Mouse (Mus musculus) bone marrow, adult 2 months (tissue): ENCODE measurements at regions not wholly inside any gene's neighbourhood (a gene's known extent, or its start where the extent isn't known, plus 50 kb on each side); places are given as distances from the start of the nearest gene placed in this dataset.

Experiments
- H3K27ac ChIP-seq: fragments of 200-500 bp; 2 replicates; pipeline ENCODE4 v1.5.1; 2012; ENCODE audit warnings: low read depth, mild to moderate bottlenecking, control low read depth, inconsistent platforms, low read length; ENCODE audit not compliant: control insufficient read depth, poor library complexity, insufficient read depth
- H3K4me1 ChIP-seq: fragments of 200-500 bp; 2 replicates; pipeline ENCODE4 v1.6.1; 2011; ENCODE audit warnings: low read length; ENCODE audit not compliant: control insufficient read depth, insufficient read depth
- H3K4me3 ChIP-seq: fragments of 200-500 bp; replicated peaks from 2 replicates; pipeline ENCODE3; 2011; ENCODE audit warnings: mild to moderate bottlenecking, low read depth, low read length, control low read depth; ENCODE audit not compliant: control insufficient read depth
- CTCF ChIP-seq: fragments of 200-500 bp; IDR thresholded peaks from 2 replicates; pipeline ENCODE4 v1.5.1; 2011; ENCODE audit warnings: low read length, control low read depth; ENCODE audit not compliant: control insufficient read depth, insufficient read depth
- POLR2A ChIP-seq: fragments of 200-500 bp; IDR thresholded peaks from 2 replicates; pipeline ENCODE4 v1.6.1; 2011; ENCODE audit warnings: low read depth, mild to moderate bottlenecking, control low read depth, low read length, borderline replicate concordance; ENCODE audit not compliant: control insufficient read depth
- WGBS: fragments of 180-500 bp; shearing (Covaris S2); methylation state at CpG from one replicate; pipeline ENCODE4 v1.1.7; 2018; 5-methylcytosine and 5-hydroxymethylcytosine counted together

DNA sequence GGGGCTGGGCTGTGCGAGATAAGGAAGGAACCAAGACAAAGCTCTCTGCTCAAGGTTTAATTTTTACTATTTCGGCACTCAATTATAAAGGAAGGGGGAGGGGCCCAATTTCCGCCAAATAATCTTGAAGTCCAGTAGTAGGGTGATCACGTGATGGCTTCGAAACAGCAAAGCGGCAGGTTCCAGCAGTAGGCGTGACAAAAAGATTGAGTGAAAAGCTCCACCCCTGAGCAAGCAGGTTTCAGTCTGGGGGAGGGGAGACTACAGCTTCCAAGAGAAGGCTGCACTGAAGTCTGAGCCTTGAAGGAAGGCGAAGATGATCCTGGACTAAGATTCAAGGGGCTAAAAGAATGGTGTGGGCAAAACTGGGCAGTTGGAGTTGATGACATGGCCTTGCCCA lies 222.9 kb downstream of the Enc1 start:
- no peak for TF ChIP-seq POLR2A
- TF ChIP-seq CTCF: no peak
- H3K4me1 ChIP-seq: peaks cover 2% of the 10 kb centered on the region
- no peak overlapping the region for H3K27ac ChIP-seq
- WGBS: 29% methylated on average over 8 of the region's 8 CpGs
- no peak overlapping the region for H3K4me3 ChIP-seq

DNA sequence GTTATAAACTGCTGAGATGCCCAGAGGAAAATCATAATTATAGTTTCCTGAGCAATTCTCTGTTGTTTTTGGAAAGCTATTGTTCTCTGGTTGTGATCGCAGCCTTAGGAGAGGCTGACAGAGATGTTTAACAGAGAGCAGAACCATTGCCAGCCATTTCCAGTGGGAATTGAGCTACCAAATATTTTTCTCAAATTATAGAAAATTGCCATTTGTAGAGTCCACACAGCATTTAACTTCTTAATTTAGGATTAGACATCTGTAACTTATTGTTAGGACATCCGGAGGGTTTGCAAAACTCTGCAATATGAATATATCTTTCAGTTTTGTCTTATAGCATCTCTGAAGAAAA lies 222.0 kb downstream of the Enc1 start:
- H3K4me3 ChIP-seq: no peak overlapping the region
- 79% methylated on average over 2 of the region's 2 CpGs for WGBS
- peaks cover 2% of the 10 kb centered on the region for H3K4me1 ChIP-seq
- no peak for TF ChIP-seq POLR2A
- TF ChIP-seq CTCF: no peak
- no peak overlapping the region for H3K27ac ChIP-seq

GRCm38 (mm10) chr13:97462110-97462883 lies 221.4 kb downstream of the Enc1 start:
- 23% methylated on average over 13 of the region's 13 CpGs for WGBS
- H3K27ac ChIP-seq: no peak overlapping the region
- TF ChIP-seq POLR2A (no peak), CTCF (no peak)
- peaks cover 2% of the 10 kb centered on the region for H3K4me1 ChIP-seq
- no peak overlapping the region for H3K4me3 ChIP-seq

DNA sequence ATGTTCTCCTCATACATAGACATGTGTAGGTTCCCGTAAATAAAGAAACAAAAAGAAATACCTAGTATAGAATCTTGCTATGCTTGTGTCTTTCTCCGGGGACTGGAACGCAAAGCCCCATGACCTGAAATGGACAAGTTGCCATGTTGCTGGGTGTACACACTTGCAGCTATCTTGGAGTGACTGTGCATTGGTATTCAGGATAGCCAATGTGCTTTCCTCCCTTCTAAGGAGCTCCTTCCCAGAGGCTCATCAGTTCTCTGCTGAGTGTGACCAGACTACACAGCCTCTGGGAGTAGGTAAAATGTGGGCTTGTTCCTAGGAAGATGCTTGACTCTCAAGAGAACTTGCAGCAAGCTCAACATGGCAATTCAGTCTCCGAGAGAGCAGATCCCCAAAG lies 220.3 kb downstream of the Enc1 start:
- Histone ChIP-seq H3K4me1 (peaks cover 2% of the 10 kb centered on the region), H3K27ac (no peak overlapping the region), H3K4me3 (no peak overlapping the region)
- TF ChIP-seq POLR2A: no peak
- TF ChIP-seq CTCF: no peak
- whole genome bisulfite sequencing: 92% methylated on average over 4 of the region's 4 CpGs

- H3K4me1 ChIP-seq: peaks cover 2% of the 10 kb centered on the region
- TF ChIP-seq CTCF: no peak
- TF ChIP-seq POLR2A: no peak
- WGBS: 88% methylated on average over 7 of the region's 7 CpGs
- H3K27ac ChIP-seq: no peak overlapping the region
- no peak overlapping the region for H3K4me3 ChIP-seq
Measured at GRCm38 (mm10) chr13:97459106-97459505, 218.2 kb downstream of the Enc1 start.

DNA sequence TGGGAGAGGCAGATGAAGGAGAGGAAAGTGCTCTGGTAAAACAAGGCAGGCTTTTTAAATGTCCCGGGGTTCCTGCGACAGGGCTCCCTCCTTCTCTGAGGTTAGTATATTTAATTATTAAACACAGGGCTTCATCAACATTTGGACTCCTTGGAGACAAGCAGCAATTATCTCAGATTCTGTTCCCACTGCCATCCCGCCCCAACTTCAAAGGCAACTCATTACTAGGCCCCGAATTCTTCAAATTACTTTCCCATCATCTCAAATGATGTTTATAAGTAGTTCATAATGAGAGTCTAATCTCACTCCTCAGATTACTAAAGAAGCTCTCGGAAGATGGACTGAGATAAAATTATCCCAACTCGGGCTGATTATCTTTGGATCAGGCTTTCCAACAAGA lies 215.1 kb downstream of the Enc1 start:
- peaks cover 2% of the 10 kb centered on the region for H3K4me1 ChIP-seq
- no peak overlapping the region for H3K4me3 ChIP-seq
- 83% methylated on average over 6 of the region's 6 CpGs for WGBS
- TF ChIP-seq POLR2A (no peak), CTCF (no peak)
- H3K27ac ChIP-seq: no peak overlapping the region

- H3K27ac ChIP-seq: no peak overlapping the region
- no peak overlapping the region for H3K4me3 ChIP-seq
- H3K4me1 ChIP-seq: peaks cover 2% of the 10 kb centered on the region
- no peak for TF ChIP-seq POLR2A
- TF ChIP-seq CTCF: no peak
- WGBS: 89% methylated on average over 8 of the region's 8 CpGs
Measured at GRCm38 (mm10) chr13:97454715-97455114, 213.8 kb downstream of the Enc1 start.

GRCm38 (mm10) chr13:97453469-97453868 lies 212.6 kb downstream of the Enc1 start:
- Histone ChIP-seq H3K4me1 (peaks cover 2% of the 10 kb centered on the region), H3K27ac (peak overlapping the region; percentile 12; the same call in 1 of the 2 replicates), H3K4me3 (no peak overlapping the region)
- no peak for TF ChIP-seq POLR2A
- no peak for TF ChIP-seq CTCF
- WGBS: 73% methylated on average over 6 of the region's 6 CpGs

GRCm38 (mm10) chr13:97453090-97453430 lies 212.2 kb downstream of the Enc1 start:
- 57% methylated on average over 5 of the region's 5 CpGs for WGBS
- H3K27ac ChIP-seq: peak overlapping the region; percentile 12; the same call in 1 of the 2 replicates
- TF ChIP-seq CTCF (no peak), POLR2A (no peak)
- H3K4me1 ChIP-seq: peaks cover 2% of the 10 kb centered on the region
- H3K4me3 ChIP-seq: no peak overlapping the region
